Mouse (Mus musculus) urinary bladder, postnatal 4 days (tissue): ENCODE data around the gene Tnfrsf4.

ENCODE experiments used
- DNase-seq, 2 experiments: peaks; one replicate each; pipeline ENCODE4 v3.0.0; 2021 to 2022; ENCODE audit warnings: low spot score in 2 of 2

Tnfrsf4 gene

DNA sequence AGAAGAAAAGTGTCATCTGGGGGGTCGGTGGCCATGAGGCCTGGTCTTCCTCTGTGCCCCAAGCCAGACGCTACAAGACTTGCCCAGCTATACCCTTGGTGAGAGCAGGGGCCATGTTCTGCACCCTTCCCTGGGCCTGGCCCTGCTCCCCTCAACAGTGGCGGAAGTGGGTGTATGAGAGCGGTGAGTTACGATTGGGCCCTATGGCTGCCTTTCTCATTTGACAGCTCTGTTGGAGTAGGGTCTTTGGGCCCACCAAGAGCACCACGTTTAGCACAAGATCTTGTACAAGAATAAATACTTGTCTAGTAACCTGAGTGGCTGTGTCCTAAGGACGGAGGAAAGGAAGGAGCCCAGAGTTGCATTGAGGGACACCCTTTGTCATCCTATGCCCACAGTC is 14.9 kb downstream of the Tnfrsf4 start:
- no peak for DNase-seq

- no peak for DNase-seq
Measured at GRCm38 (mm10) chr4:156030651-156031118, 17.0 kb downstream of the Tnfrsf4 start.

- no peak for DNase-seq
Measured at GRCm38 (mm10) chr4:156031255-156031592, 17.6 kb downstream of the Tnfrsf4 start.

- peak; percentile 75 to 78 for DNase-seq
Measured at GRCm38 (mm10) chr4:156031593-156032391, 18.1 kb downstream of the Tnfrsf4 start.

- no peak for DNase-seq
Measured at GRCm38 (mm10) chr4:156032856-156033255, 19.2 kb downstream of the Tnfrsf4 start.

DNA sequence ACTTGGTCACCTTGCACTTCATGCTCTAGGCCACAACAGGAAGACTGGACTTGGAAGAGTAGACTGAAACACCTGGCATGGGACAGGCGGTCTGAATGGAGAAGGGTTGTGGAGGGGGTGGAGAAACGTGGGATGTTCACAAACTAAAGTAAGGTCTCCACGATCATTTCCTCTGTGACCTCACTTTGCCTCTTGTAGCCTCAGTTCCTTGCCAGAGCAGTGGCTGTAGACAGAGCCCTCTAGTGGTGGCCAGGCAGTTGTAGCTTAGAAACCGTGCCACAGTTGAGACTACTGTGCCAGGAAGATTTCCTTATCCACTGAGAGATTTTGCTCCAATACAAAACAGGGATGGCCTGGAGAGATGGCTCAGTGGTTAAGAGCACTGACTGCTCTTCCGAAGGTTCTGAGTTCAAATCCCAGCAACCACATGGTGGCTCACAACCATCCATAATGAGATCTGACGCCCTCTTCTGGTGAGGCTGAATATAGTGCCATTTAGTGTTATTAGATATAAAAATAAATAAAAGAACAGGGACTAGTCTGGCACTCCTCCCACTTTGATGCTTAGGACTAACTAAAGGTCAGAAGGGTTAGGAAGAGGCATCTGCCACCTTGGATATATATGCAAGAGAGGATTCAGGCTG is 20.0 kb downstream of the Tnfrsf4 start:
- no peak for DNase-seq

GRCm38 (mm10) chr4:156034301-156034700 is 20.7 kb downstream of the Tnfrsf4 start:
- no peak for DNase-seq

DNA sequence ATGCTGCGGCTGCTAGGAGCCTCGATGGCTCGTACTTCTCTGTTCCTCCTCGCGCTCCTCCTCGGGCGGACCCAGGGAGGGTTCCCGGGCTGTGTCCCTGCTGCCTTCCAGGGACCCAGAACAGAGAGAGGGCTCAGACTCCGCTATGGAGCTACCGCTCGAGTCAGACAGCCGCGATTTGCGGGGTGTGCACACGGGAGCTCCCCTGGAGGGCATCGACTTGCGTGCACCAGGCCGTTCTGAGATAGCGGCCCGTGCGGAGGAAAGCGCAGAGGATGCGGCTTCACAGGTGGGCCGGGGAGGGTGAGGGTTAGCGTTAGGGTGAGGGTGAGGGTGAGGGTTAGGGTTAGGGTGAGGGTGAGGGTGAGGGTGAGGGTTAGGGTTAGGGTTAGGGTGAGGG is 21.3 kb downstream of the Tnfrsf4 start:
- no peak for DNase-seq

DNA sequence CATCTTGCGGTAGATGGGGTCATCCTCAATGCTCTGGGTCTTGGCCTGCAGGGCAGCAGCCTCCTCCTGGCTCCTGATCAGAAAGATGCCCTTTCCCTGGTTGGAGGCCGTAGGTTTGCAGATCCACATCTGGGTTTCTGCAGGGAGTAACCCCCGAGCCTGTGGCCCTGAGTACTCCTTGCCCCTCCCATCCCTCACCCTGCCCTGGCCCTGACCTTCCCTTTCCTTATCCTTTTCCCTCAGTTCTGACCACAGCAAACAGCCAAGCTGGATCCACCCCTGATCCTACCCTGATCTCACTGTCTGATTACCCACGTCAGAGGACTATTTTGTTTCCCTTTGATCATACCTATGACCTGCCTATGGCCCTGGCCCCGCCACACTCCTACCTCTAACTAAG is 31.1 kb downstream of the Tnfrsf4 start:
- no peak for DNase-seq

DNA sequence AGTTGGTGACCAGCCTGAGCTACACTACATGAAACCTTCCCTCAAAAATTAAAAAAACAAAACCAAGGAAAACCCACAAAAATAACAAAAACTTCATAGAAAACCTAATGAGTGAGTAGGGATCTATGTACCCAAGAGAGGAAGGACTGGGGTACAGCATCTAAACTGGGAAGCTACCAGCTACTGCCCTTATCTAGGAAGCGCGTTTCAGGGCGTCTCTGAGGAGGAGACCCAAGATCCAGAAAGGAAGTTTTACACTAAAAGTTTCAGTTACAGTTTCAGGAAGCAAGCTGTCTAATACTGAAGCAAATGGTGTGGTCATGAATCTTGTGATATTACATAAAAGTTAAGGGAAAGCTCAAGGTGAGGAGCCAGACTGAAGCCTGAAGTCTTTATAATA is 36.1 kb downstream of the Tnfrsf4 start:
- DNase-seq: no peak

GRCm38 (mm10) chr4:156050391-156050980 is 36.8 kb downstream of the Tnfrsf4 start:
- DNase-seq: no peak

DNA sequence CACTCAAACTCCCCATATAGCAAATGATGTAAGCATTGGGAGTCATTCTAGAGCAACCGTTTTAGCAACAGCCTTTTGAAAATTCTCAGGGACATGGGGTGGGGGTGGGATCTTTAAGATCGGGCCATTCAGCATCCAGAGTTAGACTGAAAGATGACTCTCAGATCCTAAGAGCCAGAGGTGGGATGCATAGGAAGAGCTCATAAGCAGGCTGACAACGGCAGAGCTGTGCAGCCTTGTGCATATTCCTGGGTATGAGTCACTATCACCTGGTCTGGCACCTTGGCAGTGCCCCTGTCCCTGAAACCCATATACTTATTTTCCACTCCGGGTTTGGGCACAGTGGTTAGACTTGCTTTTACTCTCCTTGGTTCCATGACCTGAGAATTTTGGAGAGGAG is 39.5 kb downstream of the Tnfrsf4 start:
- DNase-seq: no peak

GRCm38 (mm10) chr4:156054130-156054529 is 40.5 kb downstream of the Tnfrsf4 start:
- DNase-seq: no peak

- no peak for DNase-seq
Measured at GRCm38 (mm10) chr4:156054606-156055005, 41.0 kb downstream of the Tnfrsf4 start.

- no peak for DNase-seq
Measured at GRCm38 (mm10) chr4:156055173-156055572, 41.5 kb downstream of the Tnfrsf4 start.

DNA sequence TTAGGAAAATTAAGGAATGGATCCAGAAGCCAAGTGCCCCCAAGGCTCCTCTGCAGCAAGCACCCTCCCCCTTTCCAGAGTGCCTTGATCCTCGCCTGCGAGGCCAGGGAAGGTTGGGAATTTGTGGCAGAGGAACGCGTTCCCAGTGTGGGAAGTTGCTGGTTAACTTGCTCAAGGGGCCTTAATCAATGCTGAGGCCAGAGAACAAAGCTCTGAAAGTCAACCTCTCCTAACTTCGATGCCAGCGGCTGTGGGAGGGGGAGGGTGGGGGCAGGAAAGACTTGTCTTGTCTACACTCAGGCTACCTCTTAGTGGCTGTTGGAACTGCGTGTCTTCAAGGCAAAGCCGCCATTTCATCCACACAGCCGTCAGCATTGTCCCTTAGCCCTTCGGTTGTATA is 44.1 kb downstream of the Tnfrsf4 start:
- no peak for DNase-seq

GRCm38 (mm10) chr4:156058826-156059225 is 45.2 kb downstream of the Tnfrsf4 start:
- no peak for DNase-seq

GRCm38 (mm10) chr4:156059261-156059660 is 45.6 kb downstream of the Tnfrsf4 start, which contains the start of gene Ttll10:
Gene Ttll10 (minus strand): TSS chr4:156059414.
- peak in 1 of 2 experiments; percentile 61 for DNase-seq

DNA sequence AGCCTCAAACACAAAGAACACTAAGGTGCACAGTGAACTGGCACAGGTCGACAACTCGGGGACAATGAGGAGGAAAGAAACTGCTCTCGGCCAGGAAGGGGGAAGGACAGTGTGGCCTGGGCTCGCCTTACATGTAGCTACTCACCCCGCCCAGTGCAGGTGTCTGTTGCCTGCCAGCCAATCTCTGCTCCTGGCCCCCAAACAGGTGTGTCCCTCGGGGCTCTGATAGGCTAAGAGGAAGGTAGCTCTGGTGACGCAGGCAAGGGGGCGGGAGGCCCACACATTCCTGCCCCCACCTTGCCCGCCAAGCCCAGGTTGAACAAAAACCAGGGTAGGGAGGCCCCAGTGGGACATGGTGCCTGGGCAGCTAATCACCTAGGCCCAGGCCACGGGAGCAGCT is 46.1 kb downstream of the Tnfrsf4 start:
- peak; percentile 69 to 73 for DNase-seq

DNA sequence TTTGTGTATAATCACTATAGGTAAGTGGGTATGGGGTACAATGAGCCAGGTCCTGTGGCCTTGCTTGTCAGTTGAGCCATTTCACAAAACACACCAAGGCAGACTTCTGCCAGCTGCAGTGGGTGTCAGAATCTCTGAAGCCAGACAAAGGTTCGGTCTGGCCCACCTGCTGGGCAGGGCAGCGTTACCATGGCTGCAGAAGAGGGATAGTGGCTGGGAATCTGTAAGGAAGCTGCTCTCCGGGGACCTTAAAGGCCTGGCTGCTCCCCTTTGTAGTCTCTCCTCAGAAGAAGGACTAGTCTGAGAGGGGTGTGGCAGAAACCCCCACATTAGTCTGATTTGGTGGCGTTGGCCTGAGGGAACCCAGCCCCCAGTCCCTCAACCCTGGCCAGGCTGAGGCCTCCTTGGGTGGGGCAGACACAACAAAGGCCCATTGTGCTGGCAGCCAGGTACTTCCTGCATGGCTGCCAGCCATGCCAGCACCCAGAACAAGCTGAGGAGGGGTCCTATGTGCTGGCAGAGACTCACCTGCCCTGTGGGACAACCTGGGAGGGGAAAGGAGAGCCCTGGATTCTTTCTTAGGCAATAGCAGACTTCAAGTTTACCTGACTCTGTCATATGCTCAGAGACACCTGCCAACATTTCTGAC is 50.3 kb downstream of the Tnfrsf4 start:
- no peak for DNase-seq

DNA sequence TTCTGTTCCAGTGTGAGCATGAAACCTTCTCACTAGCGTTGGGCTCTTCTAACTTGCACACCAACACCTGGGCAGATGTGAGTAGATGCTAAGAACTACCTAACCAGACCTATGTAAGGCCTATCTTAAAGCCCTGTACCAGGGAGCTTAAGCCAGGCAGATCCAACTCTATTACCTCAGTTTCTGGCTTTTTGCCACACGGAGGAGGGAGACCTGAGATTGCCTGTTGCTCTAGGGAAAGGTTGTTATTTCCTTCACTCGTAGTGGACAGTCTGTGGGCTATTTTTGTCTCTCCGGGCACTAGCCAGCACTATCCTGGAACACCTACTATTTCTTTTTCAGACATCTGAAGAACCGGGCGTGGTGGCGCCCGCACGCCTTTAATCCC is 50.9 kb downstream of the Tnfrsf4 start:
- DNase-seq: no peak

GRCm38 (mm10) chr4:156065156-156065894 is 51.7 kb downstream of the Tnfrsf4 start:
- no peak for DNase-seq
